Mouse (Mus musculus) gastrocnemius, postnatal 10 days (tissue): ENCODE results near the gene Gm17268. TPM values are rescaled to one million over a fixed set of nuclear protein-coding genes. Genes with fewer than 3 reads are reported as not detected.

ENCODE experiments used
- total RNA-seq, 2 experiments: library from RNA; stranded (reverse); gene quantifications; 2 replicates each; pipeline ENCODE4 v1.2.3; 2021

The Gm17268 gene
- total RNA-seq, 2 experiments from 2014 or later, result not detected

Other genes starting within 250 kb of the Gm17268 start
- under 1 TPM in 1 of 2 experiments, not detected in 1; 0.19 TPM for gene 5530401A14Rik, start 177.9 kb downstream of the Gm17268 start, total RNA-seq
- under 1 TPM; 0.21 to 0.23 TPM for gene Asic2, start 70.1 kb downstream of the Gm17268 start, total RNA-seq
- 1 to 10 TPM in 1 of 2 experiments, under 1 TPM in 1; 0.92 to 2.0 TPM for gene Ccl2, start 3.0 kb downstream of the Gm17268 start, total RNA-seq
- gene Ccl7, start 7.2 kb upstream of the Gm17268 start, total RNA-seq, result 1 to 10 TPM in 1 of 2 experiments, under 1 TPM in 1; 0.94 to 1.2 TPM
- 10 to 100 TPM; 12.2 to 13.3 TPM for gene Ccl11, start 19.3 kb upstream of the Gm17268 start, total RNA-seq
- 1 to 10 TPM in 1 of 2 experiments, under 1 TPM in 1; 0.90 to 1.6 TPM for gene Ccl12, start 63.3 kb upstream of the Gm17268 start, total RNA-seq
- gene Ccl8, start 76.6 kb upstream of the Gm17268 start, total RNA-seq, result under 1 TPM; 0.70 to 0.77 TPM